Mouse (Mus musculus): ENCODE results near the gene Taok3. TPM values are rescaled to one million over a fixed set of nuclear protein-coding genes. Genes with fewer than 3 reads are reported as not detected.

Taok3 gene
- total and polyA plus RNA-seq, 3 experiments = 32.1 to 79.2 TPM; not detected in 1

DNA sequence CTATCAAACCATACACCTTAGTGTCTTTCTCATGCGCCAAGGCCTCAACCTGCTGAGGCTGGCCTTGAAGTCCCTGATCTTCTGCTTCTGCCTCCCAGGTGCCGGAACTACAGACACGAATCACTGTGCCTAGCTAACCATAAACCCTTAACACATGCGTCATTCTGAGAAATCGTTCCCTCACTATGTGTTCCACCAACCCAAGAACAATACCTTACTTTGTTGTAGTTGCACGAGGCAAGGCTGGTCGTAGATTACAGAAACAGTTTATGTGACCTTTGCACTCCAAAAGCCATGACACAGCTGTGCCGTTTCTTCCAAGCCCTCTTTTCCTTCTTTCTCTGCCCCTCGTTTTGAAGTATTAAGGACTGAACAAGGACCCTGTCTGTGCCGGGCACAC, 40.6 kb downstream of the Taok3 start:
- H3K27ac ChIP-seq (ENCODE audit: control insufficient read depth, low read depth, low read length) = no peak overlapping the region

DNA sequence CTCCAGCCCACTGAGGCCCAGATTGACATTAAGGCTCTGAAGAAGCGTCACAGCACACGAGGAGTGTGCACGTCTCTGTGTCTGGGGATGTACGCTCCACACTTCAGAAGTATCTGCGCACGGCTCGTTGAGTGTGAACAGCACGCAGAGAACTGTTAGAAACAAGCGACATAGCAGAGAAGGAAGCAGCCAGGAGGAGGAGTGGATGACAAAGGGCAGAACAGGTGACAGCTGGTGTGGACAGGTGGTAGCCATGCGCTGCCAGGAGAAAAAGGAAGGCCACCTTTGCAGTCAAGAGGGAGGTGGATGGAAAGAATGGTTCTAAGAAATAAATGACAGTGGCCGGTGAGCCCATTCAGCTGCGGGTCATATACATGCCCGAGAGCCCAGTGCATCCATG, 43.9 kb downstream of the Taok3 start:
- DNase-seq (ENCODE audit: low read depth, low spot score) = no peak
- Histone ChIP-seq H3K79me2 (ENCODE audit: control insufficient read depth, insufficient read depth, low read length, poor library complexity) (peaks cover 29% of the 10 kb centered on the region), H3K4me1 (ENCODE audit: control insufficient read depth in 1 of 2, insufficient read depth in 2 of 2, low read length in 2 of 2) (no peaks in the 10 kb centered on the region), H3K27ac (ENCODE audit: control insufficient read depth, low read depth, low read length) (no peak overlapping the region), H3K27me3 (ENCODE audit: control insufficient read depth in 1 of 2, insufficient read depth in 2 of 2, low read length in 2 of 2) (no peaks in the 10 kb centered on the region), H3K4me3 (ENCODE audit: control insufficient read depth in 1 of 2, insufficient read depth in 1 of 2, low read depth in 2 of 2, low read length in 2 of 2) (no peak overlapping the region), H3K36me3 (ENCODE audit: control insufficient read depth in 1 of 2, insufficient read depth in 2 of 2, low read length in 2 of 2) (peaks cover 0 to 5% of the 10 kb centered on the region in 2 experiments; a peak in 2 of 4 replicates), H3K9ac (ENCODE audit: control insufficient read depth, low read depth, low read length, poor library complexity, severe bottlenecking) (no peak overlapping the region), H3K9me3 (replicated peaks; ENCODE audit: insufficient read depth, low read length) (no peaks in the 10 kb centered on the region)
- TF ChIP-seq NRF1 (IDR thresholded peaks at IDR 0.05; ENCODE audit: insufficient read depth, low read depth, low read length, poor library complexity, severe bottlenecking) (no peak), GATA1 (IDR thresholded peaks at IDR 0.05; ENCODE audit: low read depth, low read length) (no peak), USF1 (IDR thresholded peaks at IDR 0.05; ENCODE audit: low read depth, low read length) (no peak), USF2 (IDR thresholded peaks at IDR 0.05; ENCODE audit: borderline replicate concordance in 1 of 2, insufficient read depth in 1 of 2, low read depth in 1 of 2, low read length in 2 of 2) (no peak), MAFK (IDR thresholded peaks at IDR 0.05; ENCODE audit: borderline replicate concordance, low read depth, low read length) (no peak), KAT2A (conservative IDR thresholded peaks at IDR 0.05; ENCODE audit: low read depth, low read length) (no peak), TAL1 (IDR thresholded peaks at IDR 0.05; ENCODE audit: low read length) (no peak), MYC (IDR thresholded peaks at IDR 0.05; ENCODE audit: low read depth, low read length) (no peak), POLR2AphosphoS5 (IDR thresholded peaks at IDR 0.05; ENCODE audit: borderline replicate concordance, low read depth, low read length) (no peak), CHD2 (IDR thresholded peaks at IDR 0.05; ENCODE audit: low read length) (no peak)

More for the DNA sequence above, 40.6 kb downstream of the Taok3 start:
- Histone ChIP-seq H3K36me3 (ENCODE audit: control insufficient read depth in 1 of 2, insufficient read depth in 2 of 2, low read length in 2 of 2) (peaks cover 0 to 8% of the 10 kb centered on the region in 2 experiments; a peak in 2 of 4 replicates), H3K9me3 (replicated peaks; ENCODE audit: insufficient read depth, low read length) (no peaks in the 10 kb centered on the region), H3K4me3 (ENCODE audit: control insufficient read depth in 1 of 2, insufficient read depth in 1 of 2, low read depth in 2 of 2, low read length in 2 of 2) (no peak overlapping the region), H3K79me2 (ENCODE audit: control insufficient read depth, insufficient read depth, low read length, poor library complexity) (peaks cover 37% of the 10 kb centered on the region), H3K4me1 (ENCODE audit: control insufficient read depth in 1 of 2, insufficient read depth in 2 of 2, low read length in 2 of 2) (no peaks in the 10 kb centered on the region), H3K27me3 (ENCODE audit: control insufficient read depth in 1 of 2, insufficient read depth in 2 of 2, low read length in 2 of 2) (no peaks in the 10 kb centered on the region), H3K9ac (ENCODE audit: control insufficient read depth, low read depth, low read length, poor library complexity, severe bottlenecking) (no peak overlapping the region)
- no peak for TF ChIP-seq RAD21 (IDR thresholded peaks at IDR 0.05; ENCODE audit: low read depth, low read length)
- no peak for TF ChIP-seq CHD1 (IDR thresholded peaks at IDR 0.05; ENCODE audit: low read depth, low read length)
- TF ChIP-seq GATA1 (IDR thresholded peaks at IDR 0.05; ENCODE audit: low read depth, low read length) = no peak
- TF ChIP-seq POLR2AphosphoS5 (IDR thresholded peaks at IDR 0.05; ENCODE audit: borderline replicate concordance, low read depth, low read length) = no peak
- TF ChIP-seq NELFE (IDR thresholded peaks at IDR 0.05; ENCODE audit: low read depth, low read length) = no peak
- no peak for TF ChIP-seq NRF1 (IDR thresholded peaks at IDR 0.05; ENCODE audit: insufficient read depth, low read depth, low read length, poor library complexity, severe bottlenecking)
- TF ChIP-seq MEF2A (IDR thresholded peaks at IDR 0.05; ENCODE audit: extremely low read depth, insufficient replicate concordance, low read depth, low read length, poor library complexity, severe bottlenecking) = no peak
- no peak for TF ChIP-seq MAZ (IDR thresholded peaks at IDR 0.05; ENCODE audit: low read depth, low read length)
- TF ChIP-seq ELF1 (IDR thresholded peaks at IDR 0.05; ENCODE audit: low read depth, low read length) = no peak
- no peak for TF ChIP-seq KAT2A (conservative IDR thresholded peaks at IDR 0.05; ENCODE audit: low read depth, low read length)
- no peak for TF ChIP-seq ZMIZ1 (IDR thresholded peaks at IDR 0.05; ENCODE audit: low read depth, low read length)
- TF ChIP-seq POLR2AphosphoS2 (IDR thresholded peaks at IDR 0.05; ENCODE audit: low read length) = no peak
- no peak for TF ChIP-seq USF1 (IDR thresholded peaks at IDR 0.05; ENCODE audit: low read depth, low read length)
- no peak for TF ChIP-seq RCOR1 (IDR thresholded peaks at IDR 0.05; ENCODE audit: low read depth, low read length)
- TF ChIP-seq EP300 (IDR thresholded peaks at IDR 0.05; ENCODE audit: low read depth in 1 of 2, low read length in 2 of 2) = no peak
- TF ChIP-seq SIN3A (IDR thresholded peaks at IDR 0.05; ENCODE audit: low read length) = no peak
- TF ChIP-seq BHLHE40 (IDR thresholded peaks at IDR 0.05; ENCODE audit: borderline replicate concordance, low read depth, low read length) = no peak
- TF ChIP-seq JUND (IDR thresholded peaks at IDR 0.05; ENCODE audit: low read depth, low read length) = no peak
- no peak for TF ChIP-seq ZKSCAN1 (IDR thresholded peaks at IDR 0.05; ENCODE audit: low read depth, low read length)
- no peak for TF ChIP-seq ZC3H11A (IDR thresholded peaks at IDR 0.05; ENCODE audit: low read depth, low read length)
- DNase-seq (ENCODE audit: low read depth, low spot score) = no peak
